8 mouse cellular contexts compared by ENCODE assay signal in genomic region chr8:83747661-83748346, GRCm38 (mm10). TPM values are rescaled to one million over a fixed set of nuclear protein-coding genes. Genes with fewer than 3 reads are reported as not detected.
DNase-seq lines count a peak whose midpoint lies in the region; ATAC-seq and TF ChIP-seq lines count a peak whose summit lies in the region.

No protein-coding gene starts in this region.

- no peaks in the 10 kb centered on the region for H3K36me3 ChIP-seq in forebrain, embryonic 11.5 days (ENCODE audit: control insufficient read depth, insufficient read depth, low read length)
- no peaks in the 10 kb centered on the region for H3K36me3 ChIP-seq in heart, embryonic 15.5 days
- no peaks in the 10 kb centered on the region for H3K36me3 ChIP-seq in kidney, embryonic 16.5 days (ENCODE audit: insufficient read depth, low read length)
- H3K36me3 ChIP-seq in lung, embryonic 14.5 days (ENCODE audit: insufficient read depth) = no peaks in the 10 kb centered on the region
- no peaks in the 10 kb centered on the region for H3K36me3 ChIP-seq in neural tube, embryonic 12.5 days

- H3K27me3 ChIP-seq in forebrain, embryonic 11.5 days (ENCODE audit: control insufficient read depth, insufficient read depth, low read length) = peaks cover 18% of the 10 kb centered on the region
- no peaks in the 10 kb centered on the region for H3K27me3 ChIP-seq in heart, embryonic 15.5 days
- peaks cover 7% of the 10 kb centered on the region for H3K27me3 ChIP-seq in kidney, embryonic 16.5 days (ENCODE audit: insufficient read depth, low read length)
- H3K27me3 ChIP-seq in lung, embryonic 14.5 days (ENCODE audit: insufficient read depth, low read length) = 0 out of 2 replicates have a peak, but pooled peaks cover 10% of the 10 kb centered on the region
- H3K27me3 ChIP-seq in neural tube, embryonic 12.5 days (replicated peaks) = peaks cover 20% of the 10 kb centered on the region

- no peak for TF ChIP-seq CTCF in lung, embryonic 14.5 days (IDR thresholded peaks at IDR 0.05; ENCODE audit: low read depth)

- H3K27ac ChIP-seq in forebrain, embryonic 11.5 days (ENCODE audit: low read depth, low read length) = no peak overlapping the region
- H3K27ac ChIP-seq in heart, embryonic 15.5 days = peak overlapping the region; percentile 94
- H3K27ac ChIP-seq in kidney, embryonic 16.5 days (ENCODE audit: low read length) = peak overlapping the region; percentile 80
- H3K27ac ChIP-seq in lung, embryonic 14.5 days (ENCODE audit: low read depth) = peak overlapping the region; percentile 84
- no peak overlapping the region for H3K27ac ChIP-seq in neural tube, embryonic 12.5 days

- peak overlapping the region; percentile 30 for H3K4me3 ChIP-seq in forebrain, embryonic 11.5 days (ENCODE audit: low read depth, low read length)
- peak overlapping the region; percentile 51 for H3K4me3 ChIP-seq in heart, embryonic 15.5 days
- H3K4me3 ChIP-seq in kidney, embryonic 16.5 days (ENCODE audit: low read length) = peak overlapping the region; percentile 40
- peak overlapping the region; percentile 27 for H3K4me3 ChIP-seq in lung, embryonic 14.5 days (ENCODE audit: low read depth, low read length)
- peak overlapping the region; percentile 29 for H3K4me3 ChIP-seq in neural tube, embryonic 12.5 days

- peak; percentile 66 to 68 for DNase-seq in spleen, adult 18-20 months
- no peak for DNase-seq in spleen, postnatal 14 days (ENCODE audit: low spot score in 2 of 2)
- peak; percentile 69 for DNase-seq in forebrain, embryonic 11.5 days (ENCODE audit: low spot score)
- peak; percentile 82 for DNase-seq in lung, embryonic 14.5 days
- peak; percentile 77 for DNase-seq in thymus, postnatal 0 days (ENCODE audit: low spot score)

- peak overlapping the region; percentile 54 for H3K4me2 ChIP-seq in forebrain, embryonic 11.5 days (ENCODE audit: low read depth, low read length, severe bottlenecking)
- peak overlapping the region; percentile 82 for H3K4me2 ChIP-seq in heart, embryonic 15.5 days
- peak overlapping the region; percentile 66 for H3K4me2 ChIP-seq in kidney, embryonic 16.5 days (replicated peaks; ENCODE audit: low read depth, low read length)
- H3K4me2 ChIP-seq in lung, embryonic 14.5 days = peak overlapping the region; percentile 65
- H3K4me2 ChIP-seq in neural tube, embryonic 12.5 days (replicated peaks) = peak overlapping the region; percentile 68

- 3% methylated on average over 27 of the region's 28 CpGs for WGBS in forebrain, embryonic 11.5 days
- WGBS in heart, embryonic 15.5 days = under 1% methylated on average over 28 of the region's 28 CpGs
- whole genome bisulfite sequencing in kidney, embryonic 16.5 days = 1% methylated on average over 27 of the region's 28 CpGs
- 2% methylated on average over 28 of the region's 28 CpGs for WGBS in lung, embryonic 14.5 days
- WGBS in neural tube, embryonic 12.5 days = 1% methylated on average over 28 of the region's 28 CpGs

- H3K4me1 ChIP-seq in forebrain, embryonic 11.5 days (replicated peaks; ENCODE audit: control insufficient read depth, insufficient read depth, low read length) = peaks cover 4% of the 10 kb centered on the region; the same call in 1 of the 2 replicates
- H3K4me1 ChIP-seq in heart, embryonic 15.5 days (replicated peaks) = peaks cover 20% of the 10 kb centered on the region
- H3K4me1 ChIP-seq in kidney, embryonic 16.5 days (ENCODE audit: insufficient read depth, low read length) = peaks cover 13% of the 10 kb centered on the region
- H3K4me1 ChIP-seq in lung, embryonic 14.5 days (ENCODE audit: insufficient read depth) = peaks cover 9% of the 10 kb centered on the region
- peaks cover 10% of the 10 kb centered on the region for H3K4me1 ChIP-seq in neural tube, embryonic 12.5 days

- peak overlapping the region; percentile 57 for H3K9ac ChIP-seq in forebrain, embryonic 11.5 days (ENCODE audit: low read length)
- peak overlapping the region; percentile 64 for H3K9ac ChIP-seq in heart, embryonic 15.5 days
- H3K9ac ChIP-seq in kidney, embryonic 16.5 days (replicated peaks; ENCODE audit: low read length) = peak overlapping the region; percentile 64
- H3K9ac ChIP-seq in lung, embryonic 14.5 days = peak overlapping the region; percentile 54
- H3K9ac ChIP-seq in neural tube, embryonic 12.5 days = peak overlapping the region; percentile 47

- ATAC-seq in forebrain, embryonic 11.5 days (replicated peaks; ENCODE audit: low FRiP score) = peak; percentile 46; the same call in 1 of the 2 replicates
- peak; percentile 88 for ATAC-seq in heart, embryonic 15.5 days (replicated peaks; ENCODE audit: insufficient number of reproducible peaks, insufficient read depth, low FRiP score, low read depth)
- ATAC-seq in kidney, embryonic 16.5 days (ENCODE audit: low FRiP score, low TSS enrichment) = peak; percentile 88
- ATAC-seq in lung, embryonic 14.5 days (ENCODE audit: insufficient read depth) = peak; percentile 90
- peak; percentile 80 for ATAC-seq in neural tube, embryonic 12.5 days (ENCODE audit: low FRiP score, low read depth)

- no peaks in the 10 kb centered on the region for H3K9me3 ChIP-seq in forebrain, embryonic 11.5 days (ENCODE audit: control insufficient read depth, low read length)
- no peaks in the 10 kb centered on the region for H3K9me3 ChIP-seq in heart, embryonic 15.5 days (replicated peaks)
- H3K9me3 ChIP-seq in kidney, embryonic 16.5 days (ENCODE audit: low read length) = no peaks in the 10 kb centered on the region
- H3K9me3 ChIP-seq in lung, embryonic 14.5 days (ENCODE audit: low read depth, low read length) = no peaks in the 10 kb centered on the region
- H3K9me3 ChIP-seq in neural tube, embryonic 12.5 days = no peaks in the 10 kb centered on the region

RNA-seq across cellular contexts. Expression of gene Adgre5, which starts 6.7 kb away (rescaled TPM):
- 12.2 and 12.6 TPM in 2 replicates for polyA plus RNA-seq in forebrain, embryonic 11.5 days (2014; fragmentation: Nextera tagmentation; extraction: Ambion mirVana)
- polyA plus RNA-seq in heart, embryonic 15.5 days (2015; fragmentation: Nextera tagmentation; extraction: Ambion mirVana) = 31.2 and 38.7 TPM in 2 replicates
- 40.7 and 42.5 TPM in 2 replicates for polyA plus RNA-seq in kidney, embryonic 16.5 days (2015; fragmentation: Nextera tagmentation; extraction: Ambion mirVana)
- 56.9 and 57.0 TPM in 2 replicates for polyA plus RNA-seq in lung, embryonic 14.5 days (2014; fragmentation: Nextera tagmentation; extraction: Ambion mirVana)
- 14.2 and 15.7 TPM in 2 replicates for polyA plus RNA-seq in neural tube, embryonic 12.5 days (2016; fragmentation: Nextera tagmentation; extraction: Ambion mirVana)
- polyA plus RNA-seq in thymus, postnatal 0 days (2015; fragmentation: Nextera tagmentation; extraction: Ambion mirVana) = 71.6 and 74.7 TPM in 2 replicates

RNA-seq across cellular contexts. Expression of gene Ddx39, which starts 32.8 kb away (rescaled TPM):
- 251 and 267 TPM in 2 replicates for polyA plus RNA-seq in forebrain, embryonic 11.5 days (2014; fragmentation: Nextera tagmentation; extraction: Ambion mirVana)
- 107 and 135 TPM in 2 replicates for polyA plus RNA-seq in heart, embryonic 15.5 days (2015; fragmentation: Nextera tagmentation; extraction: Ambion mirVana)
- 197 and 211 TPM in 2 replicates for polyA plus RNA-seq in kidney, embryonic 16.5 days (2015; fragmentation: Nextera tagmentation; extraction: Ambion mirVana)
- polyA plus RNA-seq in lung, embryonic 14.5 days (2014; fragmentation: Nextera tagmentation; extraction: Ambion mirVana) = 184 and 199 TPM in 2 replicates
- 141 and 142 TPM in 2 replicates for polyA plus RNA-seq in neural tube, embryonic 12.5 days (2016; fragmentation: Nextera tagmentation; extraction: Ambion mirVana)
- 325 and 328 TPM in 2 replicates for polyA plus RNA-seq in thymus, postnatal 0 days (2015; fragmentation: Nextera tagmentation; extraction: Ambion mirVana)

RNA-seq across cellular contexts. Expression of gene Pkn1, which starts 48.8 kb away (rescaled TPM):
- polyA plus RNA-seq in forebrain, embryonic 11.5 days (2014; fragmentation: Nextera tagmentation; extraction: Ambion mirVana) = 28.3 and 31.6 TPM in 2 replicates
- 15.4 and 22.1 TPM in 2 replicates for polyA plus RNA-seq in heart, embryonic 15.5 days (2015; fragmentation: Nextera tagmentation; extraction: Ambion mirVana)
- polyA plus RNA-seq in kidney, embryonic 16.5 days (2015; fragmentation: Nextera tagmentation; extraction: Ambion mirVana) = 31.3 and 33.6 TPM in 2 replicates
- 35.8 and 37.7 TPM in 2 replicates for polyA plus RNA-seq in lung, embryonic 14.5 days (2014; fragmentation: Nextera tagmentation; extraction: Ambion mirVana)
- polyA plus RNA-seq in neural tube, embryonic 12.5 days (2016; fragmentation: Nextera tagmentation; extraction: Ambion mirVana) = 30.0 and 32.1 TPM in 2 replicates
- 38.8 and 44.8 TPM in 2 replicates for polyA plus RNA-seq in thymus, postnatal 0 days (2015; fragmentation: Nextera tagmentation; extraction: Ambion mirVana)

Comparison
In these comparisons a context has a peak if more than half of its experiments do, and no peak if none do; other contexts are left out.
1. DNase-seq: peak in spleen, adult 18-20 months (2 of 2), forebrain, embryonic 11.5 days (single experiment), lung, embryonic 14.5 days (single experiment) and thymus, postnatal 0 days (single experiment); none in spleen, postnatal 14 days (0 of 2).
2. H3K27ac ChIP-seq: peak in heart, embryonic 15.5 days (single experiment), kidney, embryonic 16.5 days (single experiment) and lung, embryonic 14.5 days (single experiment); none in forebrain, embryonic 11.5 days (single experiment) and neural tube, embryonic 12.5 days (single experiment).
3. Peak in every context shown above with its lines, with median percentiles within 50 percentile points of each other: ATAC-seq, H3K4me2 ChIP-seq, H3K4me3 ChIP-seq and H3K9ac ChIP-seq.